Mouse (Mus musculus): ENCODE measurements around the gene Herc1.

GRCm38 (mm10) chr9:66465087-66465486 is 114.8 kb downstream of the Herc1 start:
- TF ChIP-seq CTCF (IDR thresholded peaks at IDR 0.05; ENCODE audit: borderline replicate concordance, extremely low read depth, insufficient read depth, insufficient read length) (peak; percentile 57; the same call in 1 of the 2 replicates), POLR2A (IDR thresholded peaks at IDR 0.05; ENCODE audit: borderline replicate concordance, extremely low read depth, insufficient read depth, insufficient read length, poor library complexity, severe bottlenecking) (no peak)

Measured in brain, embryonic 14.5 days (tissue).